17 mouse cellular contexts compared by ENCODE assay signal in genomic region chr11:35224025-35224424, GRCm38 (mm10).
A peak's percentile ranks its signal among the peaks of the same experiment; 100 is the strongest.
DNase-seq lines count a peak whose midpoint lies in the region; ATAC-seq and TF ChIP-seq lines count a peak whose summit lies in the region.
"Had no signal": no experiment of that assay in that cellular context is flagged by ENCODE, and none has a peak within 500 bp of the region (broad histone marks: within the 10 kb centered on the region; RNA-seq: fewer than 3 reads in every experiment).

No protein-coding gene starts in this region.

- peak overlapping the region; percentile 17 for H3K27ac ChIP-seq in gastrocnemius, adult 2 months
- no peak overlapping the region for H3K27ac ChIP-seq in lung, postnatal 0 days (ENCODE audit: low read length)
- peak overlapping the region; percentile 21; the same call in 1 of the 2 replicates for H3K27ac ChIP-seq in forebrain, embryonic 14.5 days (ENCODE audit: low read depth, low read length)
- H3K27ac ChIP-seq: intestine, embryonic 15.5 days; midbrain, embryonic 15.5 days had no signal

- no peak overlapping the region for H3K4me3 ChIP-seq in gastrocnemius, adult 2 months
- H3K4me3 ChIP-seq in lung, postnatal 0 days (ENCODE audit: low read depth, low read length) = no peak overlapping the region
- H3K4me3 ChIP-seq in lung, adult 2 months (replicated peaks; ENCODE audit: extremely low read depth, low read depth, low read length) = no peak overlapping the region
- no peak overlapping the region for H3K4me3 ChIP-seq in forebrain, embryonic 14.5 days (ENCODE audit: low read depth, low read length)
- H3K4me3 ChIP-seq: intestine, embryonic 15.5 days; midbrain, embryonic 15.5 days had no signal

- H3K9ac ChIP-seq in lung, postnatal 0 days (replicated peaks; ENCODE audit: low read depth) = no peak overlapping the region
- H3K9ac ChIP-seq in forebrain, embryonic 14.5 days (ENCODE audit: low read length) = no peak overlapping the region
- H3K9ac ChIP-seq: intestine, embryonic 15.5 days; lung, embryonic 14.5 days; midbrain, embryonic 15.5 days had no signal

- intact Hi-C loops in gastrocnemius, adult 2 months (cut with DNase I) = no loop called here
- intact Hi-C loops in left cerebral cortex, postnatal 14 days (cut with DNase I) = no loop called here

- H3K36me3 ChIP-seq in lung, postnatal 0 days (ENCODE audit: insufficient read depth, low read length) = no peaks in the 10 kb centered on the region
- H3K36me3 ChIP-seq in forebrain, embryonic 14.5 days (ENCODE audit: control insufficient read depth, insufficient read depth, low read length) = no peaks in the 10 kb centered on the region
- H3K36me3 ChIP-seq: intestine, embryonic 15.5 days; midbrain, embryonic 15.5 days had no signal

- no peak for ATAC-seq in lung, postnatal 0 days
- peak; percentile 75 for ATAC-seq in forebrain, embryonic 14.5 days
- ATAC-seq: intestine, embryonic 15.5 days; midbrain, embryonic 15.5 days had no signal

- H3K9me3 ChIP-seq in lung, postnatal 0 days (ENCODE audit: low read length) = no peaks in the 10 kb centered on the region
- H3K9me3 ChIP-seq in forebrain, embryonic 14.5 days (replicated peaks; ENCODE audit: control insufficient read depth, low read length) = no peaks in the 10 kb centered on the region
- H3K9me3 ChIP-seq: intestine, embryonic 15.5 days; midbrain, embryonic 15.5 days had no signal

- 26% methylated on average over 4 of the region's 4 CpGs for WGBS in lung, postnatal 0 days
- WGBS in lung, adult 2 months = 34% methylated on average over 4 of the region's 4 CpGs
- 1% methylated on average over 4 of the region's 4 CpGs for WGBS in forebrain, embryonic 14.5 days

- H3K4me1 ChIP-seq in lung, postnatal 0 days (ENCODE audit: insufficient read depth, low read depth, low read length) = no peaks in the 10 kb centered on the region
- H3K4me1 ChIP-seq in lung, adult 2 months (ENCODE audit: control insufficient read depth, insufficient read depth, low read length) = no peaks in the 10 kb centered on the region
- H3K4me1 ChIP-seq in forebrain, embryonic 14.5 days (ENCODE audit: control insufficient read depth, insufficient read depth, low read length) = peaks cover 8% of the 10 kb centered on the region; the same call in 1 of the 2 replicates
- H3K4me1 ChIP-seq: intestine, embryonic 15.5 days; midbrain, embryonic 15.5 days had no signal

- TF ChIP-seq CTCF in gastrocnemius, adult 2 months (IDR thresholded peaks at IDR 0.05) = no peak
- TF ChIP-seq CTCF in lung, postnatal 0 days (IDR thresholded peaks at IDR 0.05) = no peak
- TF ChIP-seq CTCF in lung, adult 2 months (IDR thresholded peaks at IDR 0.05; ENCODE audit: insufficient read depth, low read length) = no peak

- no peak for DNase-seq in gastrocnemius, adult 2 months
- no peak for DNase-seq in gastrocnemius, postnatal 25 days
- peak; percentile 9 for DNase-seq in lung, postnatal 0 days (ENCODE audit: low spot score)
- DNase-seq in lung, adult 2 months = no peak
- DNase-seq in forebrain, embryonic 14.5 days (ENCODE audit: low spot score) = peak; percentile 69
- DNase-seq in left cerebral cortex, postnatal 14 days (ENCODE audit: low spot score in 2 of 2) = no peak
- no peak for DNase-seq in cerebellum, postnatal 10 days
- DNase-seq: cerebellum, adult 2 months; gastrocnemius, postnatal 14 days; heart, postnatal 4 days; layer of hippocampus, adult 9-11 months; lung, embryonic 14.5 days; right cerebral cortex, postnatal 14 days; thymus, postnatal 36 days had no signal

- no peak overlapping the region for H3K4me2 ChIP-seq in lung, postnatal 0 days (replicated peaks; ENCODE audit: low read depth, low read length)
- H3K4me2 ChIP-seq in forebrain, embryonic 14.5 days (ENCODE audit: low read length) = no peak overlapping the region
- H3K4me2 ChIP-seq: heart, embryonic 11.5 days; intestine, embryonic 15.5 days; lung, embryonic 14.5 days; midbrain, embryonic 15.5 days had no signal

- no peak for TF ChIP-seq EP300 in lung, postnatal 0 days (IDR thresholded peaks at IDR 0.05)

- TF ChIP-seq POLR2A in lung, adult 2 months (IDR thresholded peaks at IDR 0.05; ENCODE audit: borderline replicate concordance, extremely low read depth, low read depth, low read length) = no peak

- no peaks in the 10 kb centered on the region for H3K27me3 ChIP-seq in lung, postnatal 0 days (replicated peaks; ENCODE audit: insufficient read depth, low read length)
- no peaks in the 10 kb centered on the region for H3K27me3 ChIP-seq in forebrain, embryonic 14.5 days (replicated peaks; ENCODE audit: control insufficient read depth, insufficient read depth, low read length)
- H3K27me3 ChIP-seq: intestine, embryonic 15.5 days had no signal

Comparison
In these comparisons a context has a peak if more than half of its experiments do, and no peak if none do; other contexts are left out.
1. DNase-seq: peak in lung, postnatal 0 days (single experiment) and forebrain, embryonic 14.5 days (single experiment); none in gastrocnemius, adult 2 months (single experiment), gastrocnemius, postnatal 25 days (single experiment), lung, adult 2 months (single experiment), left cerebral cortex, postnatal 14 days (0 of 2) and cerebellum, postnatal 10 days (0 of 2).